Mouse (Mus musculus) WW6 (cell line): ENCODE data around the gene Tmem60.

ENCODE experiments used
- DNase-seq: peaks from one replicate; pipeline ENCODE4 v3.0.0-alpha.2; 2013; ENCODE audit warnings: low read depth, low spot score

Tmem60 gene

DNA sequence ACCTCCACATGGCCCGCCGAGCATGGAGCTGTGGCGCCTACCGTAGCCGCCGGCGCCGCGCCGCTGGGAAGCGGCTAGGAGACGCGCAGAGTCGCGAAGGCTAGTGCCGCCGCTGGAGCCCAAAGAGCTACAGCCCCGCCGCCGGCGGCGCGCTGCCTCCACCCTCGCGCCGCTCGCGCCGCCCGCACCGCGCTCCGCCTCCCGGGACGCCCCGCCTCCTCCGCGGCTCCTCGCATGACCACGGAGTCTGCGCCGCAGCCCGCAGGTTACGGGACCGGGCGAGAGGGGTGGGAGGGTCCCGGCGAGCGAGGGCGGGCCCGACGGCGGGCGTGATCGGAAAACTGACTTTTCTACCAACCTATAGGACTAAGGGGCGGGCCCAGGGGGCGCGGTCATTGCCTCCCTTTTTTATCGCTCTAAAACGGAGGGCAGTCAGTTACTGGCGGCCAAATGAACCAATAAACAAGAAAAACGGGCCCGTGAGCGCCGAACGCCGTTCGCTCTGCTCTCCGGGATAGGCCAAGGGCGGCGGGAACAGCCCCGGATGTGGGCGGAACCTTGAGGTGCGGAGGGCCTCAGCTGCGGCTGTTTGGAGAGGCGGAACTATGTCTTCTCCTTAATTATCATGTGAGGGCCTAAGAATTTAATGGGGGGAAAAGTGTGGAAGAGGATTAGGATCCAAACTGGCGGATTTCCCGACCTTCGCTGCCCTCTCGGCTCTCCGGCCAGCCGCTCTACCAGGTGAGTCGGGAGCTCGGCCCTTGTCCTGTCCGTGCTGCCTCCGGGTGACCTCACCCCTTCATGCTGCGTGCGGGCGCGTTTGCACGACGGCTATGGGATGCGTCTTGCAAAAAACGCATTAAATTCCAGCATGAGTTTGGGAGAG is at the start of gene Tmem60, which contains the start of gene Phtf2:
Gene Tmem60 (plus strand): TSS at position 277 of the 886 bp plus-strand sequence.
Gene Phtf2 (minus strand): TSS at position 210 of the 886 bp plus-strand sequence.
- peak; percentile 94 for DNase-seq

DNA sequence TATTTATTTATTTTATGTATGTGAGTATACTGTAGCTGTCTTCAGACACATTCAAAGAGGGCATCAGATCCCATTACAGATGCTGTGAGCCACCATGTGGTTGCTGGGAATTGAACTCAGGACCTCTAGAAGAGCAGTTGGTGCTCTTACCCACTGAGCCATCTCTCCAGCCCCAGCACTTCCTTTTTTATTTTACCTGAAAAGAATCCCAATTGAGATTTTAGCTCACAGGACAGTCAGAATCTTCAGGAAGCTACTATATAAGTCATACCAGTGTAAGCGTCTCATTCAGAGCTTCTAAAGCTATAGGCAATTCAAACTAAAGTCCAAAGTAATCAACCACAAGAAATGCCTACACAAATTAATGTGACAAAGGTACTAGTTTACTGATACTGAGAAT is 47.6 kb upstream of the Tmem60 start:
- DNase-seq, result no peak

DNA sequence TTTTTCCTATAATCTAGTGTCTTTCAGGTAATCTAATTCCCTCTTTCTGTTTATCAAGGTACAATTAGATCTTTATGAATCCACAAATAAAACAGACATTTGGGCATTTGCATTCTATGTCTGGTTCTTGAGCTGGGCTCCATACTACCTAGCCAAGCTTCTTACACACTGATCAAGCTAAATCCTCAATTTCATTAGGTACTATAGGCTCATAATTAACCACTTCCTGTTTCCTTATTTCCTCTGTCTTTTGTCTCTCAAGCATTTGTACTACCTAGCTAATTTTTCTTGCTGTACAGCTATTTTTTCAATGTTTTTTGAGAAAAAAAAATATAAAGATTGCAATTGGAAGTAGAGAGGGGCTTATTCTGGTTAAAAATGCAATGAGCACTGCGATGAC is 44.9 kb upstream of the Tmem60 start:
- no peak for DNase-seq

DNA sequence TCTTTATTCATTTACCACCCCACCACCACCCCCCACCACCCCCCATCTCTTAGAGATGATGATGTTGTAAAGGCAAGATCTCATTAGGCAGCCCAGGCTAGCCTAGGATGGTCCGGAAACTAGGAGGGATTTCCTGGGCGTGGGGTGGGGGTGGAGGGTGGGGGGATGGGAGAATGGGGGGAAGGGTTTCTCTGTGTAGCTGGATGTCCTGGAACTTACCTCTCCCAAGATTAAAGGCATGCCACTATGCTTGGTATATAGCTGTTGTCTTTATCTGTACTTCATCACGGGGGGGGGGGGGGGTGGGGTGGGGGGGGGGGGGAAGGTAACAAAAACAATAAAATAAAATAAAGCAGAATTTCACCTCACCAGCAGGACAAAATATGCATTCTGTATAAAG is 38.6 kb upstream of the Tmem60 start:
- no peak for DNase-seq

DNA sequence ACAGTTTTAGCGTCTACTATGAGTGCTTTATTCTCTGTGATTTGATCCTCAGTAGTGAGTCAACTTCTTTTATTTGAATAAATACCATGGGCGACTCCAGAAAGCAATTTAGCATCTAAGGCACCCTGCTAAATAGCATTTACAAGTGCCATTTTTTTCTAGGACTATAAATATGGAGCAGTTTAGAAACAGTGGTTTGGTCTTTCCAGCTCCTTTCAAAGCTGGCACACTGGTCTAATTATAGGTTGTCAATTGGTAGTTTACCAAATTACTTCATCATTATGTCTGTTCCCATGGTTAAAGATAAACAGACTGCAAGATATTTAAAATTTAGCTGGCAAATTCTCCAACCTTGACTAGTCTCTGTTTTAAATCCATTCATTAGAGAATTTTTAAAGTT is 38.2 kb upstream of the Tmem60 start:
- no peak for DNase-seq

DNA sequence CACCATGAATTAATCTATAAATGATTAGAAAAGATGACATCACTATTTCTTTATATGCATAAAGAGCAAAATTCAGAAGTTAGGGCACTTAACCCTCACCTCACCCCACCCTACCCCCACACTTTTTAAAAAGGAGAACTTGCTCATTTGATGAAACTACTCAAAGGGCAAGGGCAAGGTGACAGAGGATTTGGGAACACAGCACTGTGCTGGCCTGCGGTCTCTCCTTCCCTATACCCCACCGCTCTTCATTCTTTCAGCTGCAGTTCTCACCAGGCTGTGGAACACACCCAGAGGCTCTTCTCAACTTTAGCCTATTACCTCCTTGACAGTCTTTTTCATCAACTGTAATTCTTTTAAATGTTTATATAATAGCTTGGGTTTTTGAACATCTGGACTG is 35.0 kb upstream of the Tmem60 start:
- DNase-seq, result no peak

DNA sequence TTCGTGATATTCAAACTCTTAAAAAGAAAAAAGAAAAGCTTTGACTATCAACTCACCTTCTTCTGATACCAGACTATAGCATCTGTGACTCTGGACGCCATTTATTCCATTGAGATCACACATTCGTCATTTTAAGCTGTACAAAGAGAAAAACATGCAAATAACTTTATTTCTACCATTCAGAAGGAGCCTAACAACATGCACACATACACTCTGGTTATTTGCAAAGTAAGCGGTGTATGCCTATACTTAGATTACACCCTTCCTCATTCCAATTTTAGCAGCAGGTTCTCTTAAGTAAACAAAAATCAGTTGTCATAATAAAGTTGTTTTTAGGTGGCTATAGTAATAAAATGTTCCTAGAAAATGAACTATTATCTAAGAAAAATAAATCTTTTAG is 26.9 kb upstream of the Tmem60 start:
- DNase-seq, result no peak

DNA sequence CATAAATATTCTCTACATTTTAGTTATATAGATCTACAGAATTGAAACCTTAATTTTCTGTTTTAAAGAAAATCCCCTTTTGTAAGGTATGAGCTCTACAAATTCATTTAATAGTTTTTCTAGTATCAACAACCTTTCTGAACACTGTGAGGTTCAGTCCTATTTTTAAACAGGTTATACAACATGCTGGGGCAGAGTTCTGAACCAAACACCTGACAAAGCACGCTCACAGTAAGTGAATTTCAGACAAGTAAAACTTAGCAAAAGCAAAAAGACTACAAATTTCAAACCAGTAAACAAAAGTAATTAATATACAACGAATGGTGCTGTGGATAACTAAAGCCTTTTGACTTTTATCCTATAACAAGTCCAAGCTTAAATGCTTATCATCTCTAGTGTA is 23.6 kb upstream of the Tmem60 start:
- no peak for DNase-seq

DNA sequence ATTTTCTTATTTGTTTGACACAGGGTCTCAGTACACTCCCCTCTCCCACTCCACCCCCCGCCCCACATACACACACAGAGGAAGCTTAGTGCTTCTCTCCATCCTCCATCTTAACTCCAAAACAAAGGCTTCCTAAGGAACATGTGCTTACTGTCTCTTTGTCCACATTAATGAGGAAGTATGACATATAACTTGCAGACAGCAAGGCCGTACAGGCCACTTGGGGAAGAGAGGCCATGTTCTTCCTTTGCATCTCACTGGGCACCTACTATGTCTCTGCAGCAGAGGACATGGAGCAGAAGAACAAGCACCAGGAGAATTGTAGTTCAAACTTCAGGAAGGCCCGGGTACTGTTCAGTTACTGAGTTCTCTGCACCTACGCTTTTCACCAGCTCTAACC is 21.4 kb upstream of the Tmem60 start:
- DNase-seq, result no peak

DNA sequence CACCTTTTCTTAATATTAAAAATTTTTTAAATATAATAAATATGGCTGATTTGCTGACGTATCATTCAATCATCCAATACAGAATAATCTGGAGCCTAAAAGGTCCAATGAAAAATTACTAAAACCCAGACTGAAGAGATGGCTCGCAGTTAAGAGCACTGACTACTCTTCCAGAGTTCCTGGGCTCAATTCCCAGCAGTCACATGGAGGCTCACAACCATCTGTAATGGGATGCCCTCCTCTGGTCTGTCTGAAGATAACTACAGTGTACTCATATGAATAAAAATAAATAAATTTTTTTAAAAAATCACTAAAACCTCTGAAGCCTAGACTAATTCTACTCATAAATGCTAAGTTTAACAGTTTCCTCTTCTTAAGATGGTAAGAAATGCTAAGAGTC is 20.1 kb upstream of the Tmem60 start:
- no peak for DNase-seq

DNA sequence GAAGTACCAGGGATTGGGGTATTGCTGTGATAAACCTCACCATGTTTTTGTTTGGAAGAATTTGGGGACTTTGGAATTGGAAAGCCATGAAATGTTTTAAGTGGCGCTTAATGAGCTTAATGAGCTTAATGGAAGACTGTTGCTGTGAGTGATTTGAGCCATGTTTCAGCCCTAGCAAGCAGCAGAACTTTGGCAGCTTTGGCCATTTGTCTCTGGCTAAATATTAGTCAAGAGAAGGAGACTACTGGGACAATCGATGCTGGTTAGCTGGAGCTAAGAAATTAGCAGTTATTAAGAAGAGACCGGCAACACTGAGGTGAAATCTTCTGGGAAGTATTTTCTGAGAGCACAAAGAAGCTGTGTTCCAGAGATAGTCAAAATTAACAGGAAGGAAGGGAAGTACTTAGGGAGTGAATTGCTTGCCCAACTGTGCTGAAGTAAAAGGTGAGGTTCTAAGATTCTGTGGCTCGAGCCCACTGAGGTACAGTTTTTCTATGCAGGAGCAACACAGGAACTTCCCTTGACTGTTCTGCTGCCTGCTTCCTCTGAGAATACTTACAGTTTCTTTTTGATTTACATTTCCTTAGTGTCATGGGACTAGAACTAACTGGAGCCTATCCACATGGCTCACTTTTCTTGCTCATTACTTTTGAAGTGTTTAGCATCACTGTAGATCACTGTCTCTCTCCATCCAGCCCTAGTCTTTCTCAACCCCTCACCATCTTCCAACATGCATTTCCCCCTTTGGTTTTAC is 17.6 kb upstream of the Tmem60 start:
- no peak for DNase-seq

DNA sequence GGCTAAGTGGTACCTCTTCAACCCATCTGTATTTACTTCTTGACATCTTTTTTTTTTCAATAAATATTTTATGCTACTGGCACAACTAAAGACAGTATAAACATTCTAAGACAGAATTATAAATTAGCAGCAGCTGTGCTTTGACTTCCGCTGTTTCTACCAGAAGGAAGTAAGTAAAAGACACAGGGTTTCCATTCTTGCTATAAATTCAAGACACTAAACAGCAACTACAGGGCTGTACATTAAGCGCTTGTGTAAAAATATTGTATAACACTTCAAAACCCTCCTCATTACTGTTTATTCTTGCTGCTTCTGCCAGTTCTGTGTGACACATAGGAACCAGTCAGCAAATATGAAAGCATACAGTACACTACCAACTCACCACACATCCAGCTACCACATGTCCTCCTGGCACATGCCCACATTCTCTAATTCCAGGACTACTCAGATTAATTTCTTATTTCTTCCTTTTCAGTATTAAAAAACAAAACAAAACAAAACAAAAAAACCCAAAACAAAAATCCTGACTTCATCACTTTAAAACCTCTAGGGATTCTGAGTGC is 16.7 kb upstream of the Tmem60 start:
- DNase-seq, result no peak

DNA sequence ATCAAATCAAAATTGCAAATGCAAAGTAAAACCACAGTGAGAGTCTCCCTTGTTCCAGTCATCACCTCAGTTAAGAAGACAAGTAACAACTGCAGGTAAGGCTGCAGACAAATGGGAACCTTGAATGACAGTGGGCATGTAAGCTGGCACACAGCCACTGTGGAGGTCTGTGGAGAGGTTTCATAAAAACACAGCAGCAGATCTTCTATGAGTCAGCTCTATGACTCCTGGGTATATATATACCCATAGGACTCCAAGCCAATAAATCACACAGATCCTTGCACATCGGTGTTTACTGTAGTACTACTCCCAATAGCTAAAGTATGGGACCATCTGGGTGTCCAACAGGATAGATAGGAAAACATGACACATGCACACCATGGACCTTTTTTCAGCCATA is 8.8 kb upstream of the Tmem60 start:
- no peak for DNase-seq

DNA sequence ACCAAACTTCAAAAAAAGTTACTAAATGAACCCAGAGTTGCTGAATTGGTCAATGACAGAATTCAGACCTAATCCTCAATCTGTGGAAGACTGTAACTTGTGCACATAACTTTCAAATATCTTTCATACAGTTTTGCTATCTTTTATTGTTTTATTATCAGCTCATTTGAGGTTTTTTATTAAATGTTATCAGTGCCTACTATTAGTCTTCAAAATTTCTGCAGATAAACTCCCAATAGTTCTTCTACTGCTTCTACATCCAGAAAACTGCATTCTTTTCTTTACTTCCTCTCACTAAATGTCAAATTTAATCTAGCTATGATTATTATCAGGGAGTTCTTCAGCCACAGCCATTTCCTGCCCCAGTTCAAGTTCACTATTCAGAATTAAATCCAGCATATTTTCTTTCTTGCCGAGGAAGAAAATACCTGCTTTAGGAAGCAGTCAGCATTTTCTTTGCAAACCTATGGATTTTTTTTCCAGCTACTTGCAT is 5.0 kb upstream of the Tmem60 start:
- no peak for DNase-seq

DNA sequence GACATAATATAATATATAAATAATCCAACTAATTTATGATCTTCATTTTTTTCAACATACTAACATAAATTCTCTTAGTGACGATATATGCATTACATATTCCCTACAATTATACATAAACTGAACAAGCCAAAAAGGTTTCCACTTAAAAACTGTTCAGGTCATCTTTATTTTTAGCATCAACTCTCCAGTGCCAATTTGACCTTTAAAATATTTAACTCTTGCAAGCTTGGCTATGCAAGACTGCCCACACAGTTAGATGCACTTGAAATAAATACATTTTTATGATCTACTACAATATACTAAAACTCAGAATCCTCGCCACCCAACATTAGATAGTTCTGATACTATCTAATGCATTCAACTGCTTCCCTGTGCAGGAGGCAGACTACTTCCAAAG is 1.6 kb upstream of the Tmem60 start:
- DNase-seq, result no peak

DNA sequence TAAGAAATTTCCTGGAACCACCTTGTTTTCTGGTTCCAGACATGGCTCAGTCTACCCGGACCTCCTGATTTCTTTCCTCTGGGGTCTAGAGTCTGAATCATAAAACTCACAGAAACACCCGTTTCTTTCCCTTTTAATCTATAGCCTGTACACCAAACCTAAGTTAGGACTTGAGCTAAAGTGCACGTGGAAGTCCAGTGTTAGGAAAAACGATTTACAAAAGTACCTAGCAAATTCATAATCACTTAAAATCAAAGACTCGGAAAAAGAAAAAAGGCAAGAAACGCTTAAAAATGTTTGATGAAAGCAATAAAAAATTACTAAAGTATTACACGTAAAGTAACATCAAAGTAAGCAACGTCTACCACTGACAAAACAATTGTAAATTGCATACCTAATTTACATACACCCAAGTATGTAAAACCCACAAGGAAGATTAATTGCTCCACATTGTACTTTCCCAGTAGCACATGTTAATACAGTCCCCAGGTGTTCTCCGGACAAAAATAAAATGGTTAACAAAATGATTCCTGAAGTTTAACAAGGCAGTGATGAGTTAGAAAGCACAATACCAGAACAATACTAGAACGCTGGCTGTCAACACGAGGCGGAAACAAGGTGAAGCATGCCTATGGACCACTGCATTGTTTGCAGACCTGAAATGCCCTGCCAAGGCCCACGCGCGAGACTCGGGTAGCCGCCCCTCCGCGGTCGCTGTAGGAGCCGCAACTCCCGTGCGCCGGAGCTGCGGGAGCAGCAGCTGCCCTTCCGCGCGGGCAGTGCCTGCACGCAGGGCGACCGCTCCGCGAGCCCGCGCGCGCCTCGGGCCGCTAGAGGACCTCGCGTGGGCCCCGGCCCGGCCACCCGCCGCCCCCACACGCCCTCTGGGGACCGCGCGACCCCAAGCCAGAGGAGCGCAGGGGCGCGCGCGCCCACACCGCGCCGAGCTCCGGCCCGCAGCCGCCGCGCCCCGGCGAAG is 905 bp upstream of the Tmem60 start:
- no peak for DNase-seq

DNA sequence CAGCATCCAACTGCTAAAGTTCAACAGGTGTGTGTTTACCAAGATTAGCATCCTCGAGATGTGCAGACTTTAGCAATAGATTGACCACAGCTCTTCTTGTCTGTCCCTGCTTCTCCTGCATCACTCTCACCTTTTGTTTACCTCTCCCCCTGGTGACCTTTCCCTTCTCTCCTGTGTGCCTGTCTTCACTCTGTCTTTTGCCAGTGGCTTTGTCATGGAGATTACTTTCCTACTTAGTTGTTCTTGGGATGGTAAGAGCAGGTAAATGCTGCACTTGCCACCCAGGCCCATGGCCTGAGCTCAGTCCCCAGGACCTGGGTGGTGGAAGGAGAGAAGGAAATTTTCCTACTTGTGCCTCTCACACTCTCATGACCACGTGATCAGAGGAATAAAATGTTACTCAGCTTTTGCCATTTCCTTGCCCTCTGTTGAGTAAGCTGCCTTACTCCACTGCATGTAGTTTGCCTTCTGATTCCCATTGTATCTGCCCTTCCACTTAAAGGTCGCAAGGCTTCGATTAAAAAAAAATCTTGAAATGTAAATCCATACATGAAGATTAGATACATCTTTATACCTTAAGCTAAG is 2.1 kb downstream of the Tmem60 start:
- DNase-seq, result no peak

DNA sequence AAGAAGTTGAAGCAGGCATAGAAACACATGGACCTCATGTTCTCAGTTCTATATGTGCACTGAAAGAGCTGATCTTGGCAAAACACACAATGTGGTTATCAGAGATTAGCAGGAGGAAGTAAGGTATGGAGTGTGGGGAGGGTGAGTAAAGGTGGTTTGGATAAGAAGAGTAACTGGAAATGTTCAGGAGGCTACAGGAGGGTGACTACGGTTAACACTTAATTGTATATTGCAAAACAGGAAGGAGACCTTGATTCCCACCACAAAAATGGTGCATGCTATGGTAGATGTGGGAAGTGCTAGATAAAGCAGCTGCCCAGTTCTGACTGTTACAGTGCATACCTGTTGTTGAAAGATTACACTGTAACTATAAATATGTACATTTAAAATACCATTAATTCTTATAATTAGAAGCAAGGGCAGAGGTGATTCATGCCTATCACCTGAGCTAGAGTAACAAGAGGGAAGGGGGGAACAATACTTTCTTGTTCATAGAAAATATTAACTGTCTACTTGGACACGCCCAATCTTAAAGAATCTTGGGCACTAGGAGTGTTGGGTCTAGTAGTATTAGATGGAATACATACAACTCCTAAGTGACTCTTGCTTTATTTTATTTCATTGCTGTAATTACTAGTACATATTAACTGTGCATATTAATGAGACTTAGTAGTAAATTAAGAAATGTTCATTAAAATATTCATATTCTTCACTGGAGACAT is 15.6 kb downstream of the Tmem60 start:
- DNase-seq, result no peak

DNA sequence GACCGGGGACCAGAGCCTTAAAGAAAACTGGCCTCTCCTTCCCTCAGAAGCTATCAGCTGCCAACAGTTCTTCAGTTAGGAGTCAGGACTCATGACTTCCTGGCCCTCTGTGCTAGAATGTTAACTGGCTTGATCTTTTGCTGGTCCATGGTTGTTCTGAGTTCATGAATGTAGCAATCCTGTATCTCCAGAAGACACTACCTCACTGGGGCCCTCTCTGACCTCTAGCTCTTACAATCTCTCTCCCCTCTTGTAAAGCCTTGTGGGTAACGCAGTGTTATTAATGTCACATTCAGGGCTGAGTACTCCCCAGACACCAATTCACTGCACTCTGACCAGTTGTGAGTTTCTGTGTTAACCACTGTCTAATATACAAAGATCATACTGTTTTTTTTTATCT is 22.7 kb downstream of the Tmem60 start:
- no peak for DNase-seq

DNA sequence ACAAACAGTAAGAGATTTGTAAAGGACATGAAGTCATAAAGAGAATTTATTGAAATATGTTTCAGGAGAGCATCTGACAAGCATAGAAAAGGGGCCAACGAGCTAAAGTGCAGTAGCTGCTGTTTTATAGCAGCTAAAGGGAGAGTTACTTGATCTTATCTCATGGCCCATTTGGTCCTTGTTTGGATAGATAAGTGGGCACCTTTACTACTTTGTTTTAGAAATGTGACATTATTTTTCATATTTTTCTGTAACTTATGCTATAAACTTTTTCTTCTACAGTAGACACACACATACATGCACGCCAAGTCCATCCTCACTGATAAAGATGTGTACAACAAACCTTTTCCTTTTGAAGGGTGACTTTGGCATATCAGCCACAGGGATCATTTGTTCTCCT is 23.4 kb downstream of the Tmem60 start:
- no peak for DNase-seq
